Mouse (Mus musculus) testis, adult 2 months (tissue): ENCODE results near the gene Bicd1.

Source experiments
- CTCF ChIP-seq: fragments of 200-500 bp; IDR thresholded peaks from 2 replicates; pipeline ENCODE4 v1.5.1; 2012; ENCODE audit warnings: low read depth, mild to moderate bottlenecking, inconsistent platforms, low read length, moderate library complexity; ENCODE audit not compliant: control insufficient read depth, insufficient read depth, insufficient replicate concordance
- POLR2A ChIP-seq: fragments of 200-500 bp; IDR thresholded peaks from 2 replicates; pipeline ENCODE4 v1.6.1; 2012; ENCODE audit warnings: low read depth, mild to moderate bottlenecking, inconsistent platforms, low read length, moderate library complexity; ENCODE audit not compliant: control insufficient read depth

GRCm38 (mm10) chr6:149408833-149409332 is at the start of gene Bicd1:
- no peak for TF ChIP-seq CTCF
- TF ChIP-seq POLR2A = no peak; the same call in 1 of the 2 replicates
